Mouse (Mus musculus): ENCODE data around the gene Utp20. TPM values are rescaled to one million over a fixed set of nuclear protein-coding genes. Genes with fewer than 3 reads are reported as not detected.
"Not testable (repeated sequence)": the region's sequence is repeated elsewhere in the genome, so short reads cannot be mapped to it uniquely, and the experiment has no call there.

The Utp20 gene
- total RNA-seq (2021) = 10 to 100 TPM; 22.6 to 29.1 TPM
- long read RNA-seq, experiment 1, partial matches to known transcripts = 0 of 1 reads
- long read RNA-seq, experiment 1, other reads (novel, unspliced or antisense) = 1 of 1 reads
- long read RNA-seq, experiment 2, partial matches to known transcripts = 1 of 2 reads
- long read RNA-seq, experiment 2, other reads (novel, unspliced or antisense) = 1 of 2 reads

DNA sequence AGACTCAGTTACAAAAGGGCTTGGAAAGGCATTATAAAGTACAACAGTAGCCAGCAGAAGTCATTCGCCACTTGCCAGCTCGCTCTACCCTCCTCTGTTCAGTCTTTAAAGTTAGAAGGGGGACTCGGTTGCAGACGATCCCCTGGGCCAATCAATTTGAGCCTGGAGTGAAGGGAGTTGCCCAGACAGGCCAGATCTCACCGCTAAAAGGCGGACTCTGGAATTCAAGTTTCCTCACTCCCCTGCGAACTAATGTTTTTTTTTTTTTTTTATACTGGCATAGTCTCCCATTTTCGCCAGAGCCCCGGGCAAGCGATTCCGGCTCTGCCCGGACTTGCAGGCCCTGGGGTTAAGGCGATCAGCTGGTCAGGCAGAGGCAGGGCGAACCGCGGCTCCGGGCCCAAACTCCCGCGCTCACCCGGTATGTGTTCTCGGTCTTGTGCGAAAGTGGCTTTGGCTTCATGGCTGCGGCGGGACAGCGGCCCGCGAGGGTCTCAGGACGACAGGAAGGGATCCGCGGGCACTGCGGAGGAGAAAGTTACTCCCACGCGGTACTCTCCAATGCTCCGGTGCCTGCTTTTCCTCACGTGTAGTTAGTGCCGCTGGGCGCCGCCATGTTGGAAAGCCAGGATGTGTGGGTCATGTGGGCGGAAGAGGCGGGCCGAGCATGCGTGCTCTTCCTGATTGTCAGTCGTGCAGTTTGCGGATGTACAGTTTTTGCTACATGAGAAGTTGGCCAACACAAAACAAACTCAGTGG, at the start of gene Utp20:
Utp20 (minus strand) TSS at position 617 of the 759 bp plus-strand sequence.
- DNase-seq (ENCODE audit: low spot score in 2 of 2) = peak; percentile 77 to 78

DNA sequence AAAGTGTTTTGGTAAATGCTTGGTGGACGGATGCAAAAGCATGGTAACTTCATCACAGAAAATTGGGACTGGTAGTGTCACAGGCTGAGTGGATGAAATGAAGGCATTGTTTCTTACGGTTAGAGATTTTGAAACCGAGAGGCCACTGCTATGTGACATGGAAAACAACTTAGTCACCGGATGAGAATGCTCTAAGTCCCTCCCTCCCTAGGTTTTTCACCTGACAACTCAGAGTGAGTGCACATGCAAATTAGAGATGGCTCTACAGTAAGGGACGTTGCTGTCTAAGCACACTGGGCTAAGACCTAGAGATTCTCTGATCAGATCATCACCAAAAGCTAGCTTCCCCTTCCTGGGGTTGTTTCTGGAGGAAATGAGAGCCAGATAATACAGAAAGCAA, 48.3 kb upstream of the Utp20 start:
- no peak for DNase-seq (ENCODE audit: low spot score in 2 of 2)

DNA sequence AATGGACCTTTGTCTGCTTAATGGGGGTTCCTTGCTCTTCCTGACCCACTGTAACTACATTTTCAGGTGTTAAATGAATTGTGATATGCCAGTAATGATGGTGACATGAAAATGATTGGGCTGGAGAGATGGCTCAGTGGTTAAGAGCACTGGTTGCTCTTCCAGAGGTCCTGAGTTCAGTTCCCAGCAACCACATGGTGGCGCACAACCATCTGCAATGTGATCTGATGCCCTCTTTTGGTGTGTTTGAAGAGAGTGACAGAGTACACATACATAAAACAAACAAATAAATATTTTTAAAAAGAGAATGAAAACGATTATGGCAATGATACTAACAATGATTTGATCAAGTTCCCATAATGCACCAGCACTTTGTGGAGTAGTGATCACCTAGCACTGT, 39.4 kb upstream of the Utp20 start:
- no peak for DNase-seq (ENCODE audit: low spot score in 2 of 2)

DNA sequence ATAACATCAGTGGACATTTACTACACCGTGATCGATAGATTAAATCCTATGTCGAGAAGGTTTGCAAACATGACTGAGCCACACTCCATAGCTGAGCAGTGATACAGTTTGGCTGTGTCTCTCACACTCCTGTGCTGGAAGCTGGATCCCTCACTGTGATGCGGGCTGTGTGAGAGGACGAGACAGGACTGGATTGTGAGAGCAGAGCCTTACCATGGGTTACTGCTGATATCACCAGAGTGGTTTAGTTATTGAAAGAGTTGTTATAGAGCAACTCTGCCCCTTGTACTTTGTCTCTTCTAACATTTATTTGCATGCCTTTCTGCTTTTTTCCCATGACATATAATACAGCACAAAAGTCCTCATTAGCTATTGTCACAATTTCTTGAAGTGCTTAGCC, 35.7 kb upstream of the Utp20 start:
- no peak for DNase-seq (ENCODE audit: low spot score in 2 of 2)

DNA sequence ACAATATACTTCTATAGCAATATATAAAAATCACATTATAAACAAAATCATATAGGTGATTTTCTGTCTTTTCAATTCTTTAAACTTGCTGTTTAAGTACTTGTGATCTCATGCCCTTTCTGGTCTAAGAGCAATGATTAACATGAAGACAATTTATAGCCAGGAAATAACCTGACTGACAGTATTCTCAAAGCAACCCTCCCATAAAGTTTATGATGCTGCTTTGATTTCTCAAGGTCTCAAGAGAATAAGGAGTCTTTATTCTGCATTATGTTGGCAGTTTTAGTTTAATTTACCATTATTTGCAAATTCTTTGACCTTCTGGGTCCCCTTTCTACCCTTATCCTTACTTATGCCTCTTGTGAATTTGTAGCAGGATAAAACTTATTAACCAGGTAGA, 34.8 kb upstream of the Utp20 start:
- no peak for DNase-seq (ENCODE audit: low spot score in 2 of 2)

DNA sequence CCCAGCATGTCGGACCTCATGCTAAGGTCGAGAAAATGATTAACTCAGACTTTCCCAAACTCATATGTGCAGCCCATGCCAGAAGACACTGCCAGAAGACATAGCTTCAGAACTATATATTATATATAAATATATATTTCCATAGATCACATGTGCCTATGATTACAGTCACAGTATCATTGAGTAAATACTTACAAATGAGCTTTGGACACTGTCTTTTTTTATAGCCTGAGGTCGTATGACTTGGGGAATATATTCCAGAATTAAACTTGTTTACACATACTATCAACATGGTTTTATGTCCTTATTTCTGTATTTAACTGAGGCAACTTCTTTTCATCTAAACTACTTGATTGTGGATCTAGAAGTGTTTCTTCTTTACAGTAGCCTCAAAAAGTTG, 34.3 kb upstream of the Utp20 start:
- DNase-seq (ENCODE audit: low spot score in 2 of 2) = no peak

DNA sequence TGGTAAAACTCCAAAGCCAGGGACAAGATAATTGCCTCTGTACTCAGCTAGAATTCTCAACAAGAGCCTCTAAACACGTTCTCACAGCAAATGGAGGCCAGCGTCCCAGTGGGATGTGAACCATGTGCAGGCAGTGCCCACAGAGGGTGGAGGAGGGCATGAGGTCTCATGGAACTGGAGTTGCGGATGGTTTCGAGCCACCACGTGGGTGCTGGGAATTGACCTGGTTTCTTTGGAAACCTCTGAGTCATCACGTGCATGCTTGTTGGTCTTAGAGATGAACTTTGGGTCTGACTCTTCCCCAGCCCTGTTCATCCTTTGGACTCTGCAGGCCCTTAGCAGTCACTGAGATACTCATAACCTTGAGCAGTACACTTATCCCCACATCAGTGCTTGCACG, 26.7 kb upstream of the Utp20 start:
- DNase-seq (ENCODE audit: low spot score in 2 of 2) = no peak

DNA sequence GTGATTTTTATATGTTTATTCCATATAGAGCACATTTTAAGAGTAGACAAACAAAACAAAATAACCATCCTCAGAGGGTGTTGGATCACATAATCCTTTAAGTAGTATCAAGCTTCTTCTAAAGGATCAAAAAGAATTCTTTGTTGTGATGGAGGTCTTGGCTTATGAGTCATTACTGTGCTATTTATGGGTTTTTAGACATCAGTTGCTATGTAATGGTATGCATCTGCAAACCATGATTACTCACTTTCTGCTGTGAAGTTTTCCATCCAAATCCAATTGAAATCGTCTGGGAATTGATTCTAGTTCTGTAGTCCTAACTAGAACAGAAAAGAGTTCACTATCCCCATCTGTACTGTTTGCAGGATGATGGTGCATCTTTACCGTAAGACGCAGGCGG, 23.4 kb upstream of the Utp20 start:
- DNase-seq (ENCODE audit: low spot score in 2 of 2) = no peak

DNA sequence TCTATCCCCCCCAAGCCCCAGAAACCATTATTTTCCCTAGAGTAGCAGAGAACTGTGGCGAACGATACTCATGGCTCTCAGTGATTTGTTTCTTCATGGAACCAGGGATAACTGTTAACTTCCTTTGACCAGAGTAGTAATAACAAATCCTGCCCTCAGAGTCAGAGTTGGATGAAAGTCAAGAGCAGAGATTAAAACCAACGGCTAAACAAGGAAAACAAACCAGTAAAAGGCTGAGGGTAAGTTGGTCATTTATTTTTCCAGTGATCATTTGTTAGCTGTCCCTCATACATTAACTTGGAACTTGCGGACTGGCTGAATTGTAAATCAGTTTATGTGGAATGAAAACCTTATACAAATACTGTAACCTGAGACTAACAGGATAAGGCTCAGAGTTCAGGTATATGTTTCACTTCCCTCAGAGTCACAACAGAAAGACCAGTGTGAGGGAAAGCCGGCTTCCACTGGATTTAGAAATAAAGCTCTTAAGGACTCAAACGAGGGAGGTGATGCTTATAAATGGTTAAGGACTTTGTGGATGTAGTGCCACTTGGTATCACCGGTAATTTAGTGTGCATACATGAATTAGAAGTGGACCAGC, 22.4 kb upstream of the Utp20 start:
- no peak for DNase-seq (ENCODE audit: low spot score in 2 of 2)

DNA sequence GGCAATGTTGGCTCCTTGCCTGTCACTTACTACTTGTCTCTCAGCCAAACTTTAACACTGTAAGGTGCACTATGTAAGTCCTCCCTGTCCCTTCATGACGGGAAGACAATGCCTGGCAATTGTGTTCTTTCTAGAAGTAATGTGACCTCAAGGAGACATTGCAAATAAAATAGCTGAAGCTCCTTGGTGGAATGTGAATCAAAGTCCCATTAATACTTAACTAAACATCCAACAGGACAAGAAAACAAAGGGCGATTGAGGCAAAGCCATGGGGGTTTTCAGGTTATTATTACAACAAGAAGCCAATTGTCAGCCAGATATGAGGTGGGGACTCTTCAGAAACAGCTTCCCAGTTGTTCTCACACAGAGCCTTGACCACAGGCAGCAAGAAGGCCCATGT, 7.6 kb upstream of the Utp20 start:
- DNase-seq (ENCODE audit: low spot score in 2 of 2) = no peak

DNA sequence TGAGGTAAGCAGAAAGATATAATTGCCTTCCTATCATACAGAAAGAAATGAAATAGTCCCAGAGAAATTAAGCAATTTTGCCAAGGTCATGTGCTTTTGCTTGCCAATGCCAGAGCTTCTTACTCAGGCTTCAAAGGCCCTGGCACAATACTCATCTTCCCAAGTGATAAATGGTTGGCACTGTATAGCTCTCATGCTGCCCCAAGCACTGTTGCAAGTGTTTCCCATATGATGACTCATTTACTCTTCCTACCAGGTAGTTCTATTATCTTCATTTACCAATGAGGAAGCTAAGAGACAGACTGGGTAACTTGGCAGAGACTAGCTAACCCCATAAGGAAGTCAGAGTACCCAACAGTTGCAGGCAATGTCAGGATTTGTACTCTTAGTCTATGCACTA, 1.8 kb upstream of the Utp20 start:
- peak in 1 of 2 experiments; percentile 9 for DNase-seq (ENCODE audit: low spot score in 2 of 2)

DNA sequence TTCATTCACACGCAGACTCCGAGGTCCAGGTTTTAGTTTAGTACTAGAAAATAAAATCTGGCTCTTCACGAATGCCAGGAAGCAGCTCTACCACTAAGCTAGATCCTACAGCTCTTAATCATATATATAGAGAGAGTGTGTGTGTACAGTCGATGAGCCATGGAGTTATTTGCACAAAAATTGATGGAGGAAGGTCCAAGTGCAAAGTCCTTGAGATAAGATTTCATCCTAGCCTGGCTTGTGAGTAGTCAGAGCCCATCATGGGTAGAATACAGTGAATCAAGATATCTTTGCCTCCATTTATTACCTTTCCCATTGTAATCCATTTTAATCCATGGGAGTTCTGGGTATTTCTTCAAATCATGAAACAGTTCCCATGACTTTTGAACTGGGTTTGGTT, 992 bp upstream of the Utp20 start:
- no peak for DNase-seq (ENCODE audit: low spot score in 2 of 2)

DNA sequence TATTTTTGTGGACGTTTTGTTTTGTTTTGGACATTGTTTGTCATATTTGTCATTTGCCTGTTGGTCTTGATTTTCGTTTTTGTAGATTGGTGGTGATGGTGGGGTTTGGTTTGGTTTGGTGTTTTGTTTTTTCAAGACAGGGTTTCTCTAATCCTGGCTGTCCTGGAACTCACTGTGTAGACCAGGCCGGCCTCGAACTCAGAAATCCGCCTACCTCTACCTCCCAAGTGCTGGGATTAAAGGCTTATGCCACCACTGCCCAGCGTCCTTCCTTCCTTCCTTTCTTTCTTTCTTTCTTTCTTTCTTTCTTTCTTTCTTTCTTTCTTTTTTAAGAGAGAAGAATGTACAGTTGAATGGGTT, 323 bp upstream of the Utp20 start:
- DNase-seq (ENCODE audit: low spot score in 2 of 2) = not testable (repeated sequence)

DNA sequence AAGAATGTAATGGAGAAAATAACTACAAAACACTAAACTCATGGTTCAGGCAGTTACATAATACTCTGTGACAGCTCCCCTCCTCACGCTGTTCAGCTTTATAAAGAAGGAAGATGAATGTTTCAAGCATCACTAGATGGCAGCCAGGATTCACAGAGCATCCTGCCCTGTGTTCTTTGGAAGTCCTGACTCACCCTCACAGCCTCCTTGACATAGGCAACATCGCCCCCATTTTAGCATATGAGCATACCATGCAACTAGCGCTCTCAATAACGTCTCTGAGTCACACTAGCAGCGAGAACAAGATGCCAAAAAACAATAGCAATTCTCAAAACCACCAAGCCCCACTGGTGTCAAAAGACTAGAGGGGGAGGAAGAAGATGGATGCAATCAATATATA, 9.3 kb downstream of the Utp20 start:
- no peak for DNase-seq (ENCODE audit: low spot score in 2 of 2)

DNA sequence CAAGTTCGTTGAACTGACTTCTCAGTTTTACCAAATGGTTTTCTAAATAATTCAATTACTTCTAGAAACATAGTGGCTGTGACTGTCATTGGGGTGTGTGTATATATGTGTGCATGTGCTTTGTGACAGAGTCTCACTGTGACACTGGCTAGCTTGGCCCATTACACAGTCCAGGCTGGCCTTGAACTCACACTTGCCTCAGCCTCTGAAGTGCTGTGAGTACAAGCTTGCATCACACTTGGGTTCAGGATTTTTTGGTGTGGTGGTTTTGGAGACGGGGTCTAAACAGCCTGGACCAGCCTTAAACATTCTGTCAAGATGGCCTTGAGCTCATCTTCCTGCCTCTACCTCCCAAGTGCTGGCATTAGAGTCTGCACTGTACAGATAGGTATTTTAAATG, 11.3 kb downstream of the Utp20 start:
- DNase-seq (ENCODE audit: low spot score in 2 of 2) = no peak

DNA sequence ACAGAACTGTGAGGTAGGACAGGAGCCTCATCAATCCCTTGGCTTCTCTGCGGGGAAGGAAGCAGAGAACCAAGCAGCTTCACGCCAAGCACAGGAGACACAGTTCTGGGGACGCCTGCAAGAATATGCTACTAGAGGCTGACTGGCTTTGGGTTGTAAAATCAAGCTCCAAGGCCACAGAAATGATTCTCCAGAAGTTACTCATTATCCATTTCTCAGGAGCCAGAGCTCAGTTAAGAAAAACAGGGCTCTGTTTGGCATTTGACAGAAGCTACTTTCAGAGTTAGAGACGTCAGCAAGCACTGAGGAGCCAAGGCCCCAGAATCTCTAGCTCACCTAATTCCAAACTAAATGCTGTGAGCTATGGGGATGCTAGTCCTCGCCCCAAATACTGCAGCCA, 14.9 kb downstream of the Utp20 start:
- no peak for DNase-seq (ENCODE audit: low spot score in 2 of 2)

DNA sequence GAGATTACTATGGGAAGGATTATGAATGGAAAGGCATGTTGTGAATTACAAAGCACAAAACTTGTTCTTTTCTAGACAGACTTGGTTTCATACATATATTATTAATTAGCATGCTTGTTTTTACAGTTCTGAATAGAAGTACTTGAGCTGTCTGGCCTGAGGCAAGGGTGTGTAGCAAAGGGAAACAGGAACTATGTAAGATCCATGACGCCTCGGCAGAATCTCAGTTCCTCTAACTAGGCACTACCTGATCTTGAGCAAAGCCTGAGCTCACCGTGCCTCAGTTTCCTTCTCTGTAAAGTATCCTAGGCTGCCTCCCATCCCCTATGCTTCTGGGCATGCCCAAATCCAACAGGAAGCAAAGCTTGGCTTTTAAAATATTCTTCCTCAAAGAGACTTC, 24.4 kb downstream of the Utp20 start:
- no peak for DNase-seq (ENCODE audit: low spot score in 2 of 2)

DNA sequence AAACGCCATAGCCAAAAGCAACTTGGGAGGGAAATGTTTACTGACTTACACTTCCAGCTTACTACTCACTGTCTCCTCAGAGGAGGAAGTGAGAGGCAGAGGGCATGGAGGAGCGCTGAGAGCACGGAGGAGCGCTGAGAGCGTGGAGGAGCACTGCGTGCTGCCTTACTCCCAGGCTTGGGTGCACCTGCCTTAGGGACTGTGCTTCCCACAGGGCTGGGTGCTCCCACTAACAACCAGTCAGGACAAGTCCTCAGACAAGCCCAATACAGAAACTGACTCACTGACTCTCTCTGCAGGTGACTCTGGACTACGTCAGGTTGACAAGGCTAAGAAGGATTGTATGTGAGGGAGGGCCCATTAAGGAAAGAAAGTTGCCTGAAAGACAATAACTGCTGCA, 27.2 kb downstream of the Utp20 start:
- DNase-seq (ENCODE audit: low spot score in 2 of 2) = no peak

DNA sequence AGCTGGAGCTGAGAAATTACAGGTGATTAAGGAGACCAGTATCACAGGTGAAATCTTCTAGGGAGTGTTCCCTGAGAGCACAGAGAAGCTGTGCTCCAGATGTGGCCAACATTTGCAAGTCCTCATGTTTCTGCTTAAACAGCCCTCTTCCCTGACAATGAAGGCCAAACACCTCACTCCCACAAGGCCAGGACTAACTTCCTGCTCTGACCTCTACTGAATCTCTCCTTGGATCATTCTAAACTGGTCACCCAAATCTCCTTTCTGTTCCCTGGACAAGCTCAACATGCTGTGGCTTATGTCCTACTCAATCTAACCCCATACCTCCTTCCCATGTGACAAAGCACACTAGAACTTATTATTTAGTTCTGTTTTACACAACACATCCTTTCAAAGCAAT, 29.2 kb downstream of the Utp20 start:
- no peak for DNase-seq (ENCODE audit: low spot score in 2 of 2)

DNA sequence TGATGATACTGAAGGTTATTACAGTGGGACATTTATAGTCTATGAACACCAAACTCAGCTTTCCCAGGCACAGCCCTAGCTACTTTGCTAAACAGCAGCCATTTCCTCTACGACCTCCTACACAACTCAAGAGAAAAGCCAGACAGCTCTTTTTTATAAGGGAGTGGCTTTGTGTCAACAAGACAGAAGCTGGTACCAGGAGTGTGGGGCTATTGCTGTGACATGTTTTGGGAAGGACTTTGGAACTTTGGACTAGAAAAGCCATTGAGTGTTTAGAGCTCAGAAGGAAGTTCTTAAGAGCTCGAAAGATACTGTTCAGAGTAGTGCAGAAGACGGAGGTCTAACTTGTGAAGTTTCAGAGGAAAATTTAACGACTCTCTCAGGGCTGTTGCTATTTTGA, 29.7 kb downstream of the Utp20 start:
- no peak for DNase-seq (ENCODE audit: low spot score in 2 of 2)

DNA sequence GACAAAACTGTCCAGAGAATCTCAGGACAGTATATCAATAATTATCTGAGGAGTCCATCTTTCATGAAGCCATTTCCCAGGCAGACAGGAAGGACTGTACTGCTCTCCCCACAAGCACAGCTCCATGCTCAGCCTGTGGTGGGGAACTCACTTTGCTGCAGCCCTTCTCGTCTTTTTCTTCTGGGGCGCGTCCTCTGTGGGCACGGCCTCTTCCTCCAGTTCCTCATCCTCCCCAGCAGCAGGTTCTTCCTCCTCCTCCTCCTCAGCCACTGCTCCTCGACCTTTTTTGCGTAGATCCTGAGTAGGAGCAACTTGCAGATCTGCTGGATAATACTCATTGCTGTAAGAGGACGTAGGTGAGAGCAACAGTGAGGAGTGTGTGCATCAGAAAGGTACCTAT, 31.4 kb downstream of the Utp20 start:
- DNase-seq (ENCODE audit: low spot score in 2 of 2) = no peak

DNA sequence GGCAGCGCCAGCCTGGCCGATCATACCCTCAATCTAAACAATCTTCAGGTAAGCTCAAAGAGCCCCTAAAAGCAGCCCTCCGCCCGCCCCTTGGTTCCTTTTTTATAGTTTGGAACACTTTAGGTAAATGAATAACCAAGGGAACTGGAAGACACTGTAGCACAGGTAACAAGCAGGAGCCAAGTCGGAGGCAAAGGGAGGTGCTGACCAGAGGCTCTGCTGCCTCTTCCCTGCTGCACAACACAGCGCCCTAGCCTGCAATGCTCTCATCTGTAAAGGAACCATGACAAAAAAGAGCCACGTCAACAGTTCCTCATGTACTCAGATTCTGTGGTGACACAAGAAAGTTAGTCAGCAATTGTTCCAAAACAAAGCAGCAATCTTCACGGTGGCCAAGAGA, 32.0 kb downstream of the Utp20 start:
- DNase-seq (ENCODE audit: low spot score in 2 of 2) = no peak

DNA sequence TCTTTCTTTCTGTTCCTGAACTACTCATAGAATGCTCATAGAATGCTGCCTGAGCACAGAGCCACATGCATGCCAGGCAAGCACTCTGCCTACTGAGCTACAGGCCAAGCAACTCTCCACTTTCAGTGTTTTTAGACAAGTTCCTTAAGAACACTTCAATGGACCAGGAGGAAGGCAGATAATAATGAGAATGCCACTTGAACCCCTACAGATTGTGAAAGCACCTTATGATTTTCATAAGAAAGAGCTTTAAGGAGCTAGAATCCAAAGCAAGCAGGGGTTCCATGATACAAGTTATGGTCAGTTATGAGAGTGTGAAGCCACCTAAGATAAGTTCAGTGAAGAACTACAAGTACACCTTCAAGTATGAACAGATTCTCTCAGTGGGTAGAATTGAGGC, 32.9 kb downstream of the Utp20 start:
- DNase-seq (ENCODE audit: low spot score in 2 of 2) = no peak
